Mouse (Mus musculus) megakaryocyte, embryonic 14.5 days (primary cell): ENCODE results near the gene Catsperd. TPM values are rescaled to one million over a fixed set of nuclear protein-coding genes. Genes with fewer than 3 reads are reported as not detected.

Source experiments
- H3K27me3 ChIP-seq: replicated peaks from 2 replicates; pipeline ENCODE3; 2012; ENCODE audit warnings: inconsistent platforms
- H3K36me3 ChIP-seq: replicated peaks from 2 replicates; pipeline ENCODE3; 2012; ENCODE audit warnings: low read length, inconsistent platforms, mixed read lengths
- H3K4me1 ChIP-seq: 2 replicates; pipeline ENCODE4 v1.6.1; 2012; ENCODE audit warnings: inconsistent platforms
- H3K4me3 ChIP-seq: replicated peaks from 2 replicates; pipeline ENCODE3; 2012; ENCODE audit warnings: moderate library complexity, mild to moderate bottlenecking, inconsistent platforms
- H3K9me3 ChIP-seq: 2 replicates; pipeline ENCODE4 v1.6.1; 2012; ENCODE audit warnings: inconsistent platforms
- FLI1 ChIP-seq: IDR thresholded peaks from 2 replicates; pipeline ENCODE4 v1.6.1; 2012; ENCODE audit warnings: low read length, inconsistent platforms, mixed read lengths
- GATA1 ChIP-seq: IDR thresholded peaks from 3 replicates; pipeline ENCODE4 v1.6.1; 2012; ENCODE audit warnings: mixed read lengths, low read length, inconsistent platforms, borderline replicate concordance
- polyA plus RNA-seq: library from polyadenylated mRNA; stranded (reverse); fragments of >175 nt; gene quantifications from 2 replicates; pipeline ENCODE4 v1.2.3, GENCODE M21; 2012; ENCODE audit warnings: low replicate concordance; ENCODE audit not compliant: insufficient read depth

Catsperd gene
- polyA plus RNA-seq = not detected in 2 replicates

GRCm38 (mm10) chr17:56627530-56628277 is at the start of gene Catsperd:
Gene Catsperd (plus strand): TSS chr17:56628143.
- H3K9me3 ChIP-seq = peaks cover 5% of the 10 kb centered on the region; the same call in 1 of the 2 replicates
- peaks cover 24% of the 10 kb centered on the region for H3K36me3 ChIP-seq
- H3K27me3 ChIP-seq = peaks cover 15% of the 10 kb centered on the region
- H3K4me1 ChIP-seq = peaks cover 38% of the 10 kb centered on the region
- TF ChIP-seq FLI1 (no peak), GATA1 (no peak)
- peak within 1 kb of the TSS; percentile 99 for H3K4me3 ChIP-seq

- Histone ChIP-seq H3K9me3 (no peaks in the 10 kb centered on the region), H3K4me3 (peak overlapping the region; percentile 99), H3K4me1 (peaks cover 72% of the 10 kb centered on the region), H3K36me3 (peaks cover 74% of the 10 kb centered on the region), H3K27me3 (no peaks in the 10 kb centered on the region)
- TF ChIP-seq GATA1 (no peak), FLI1 (no peak)
These were observed 44.9 kb upstream of the Catsperd start for GRCm38 (mm10) chr17:56583071-56583470.

GRCm38 (mm10) chr17:56583611-56584256 is 44.2 kb upstream of the Catsperd start:
- TF ChIP-seq FLI1 (no peak), GATA1 (no peak)
- Histone ChIP-seq H3K9me3 (no peaks in the 10 kb centered on the region), H3K4me3 (peak overlapping the region; percentile 99), H3K36me3 (peaks cover 74% of the 10 kb centered on the region), H3K4me1 (peaks cover 74% of the 10 kb centered on the region), H3K27me3 (no peaks in the 10 kb centered on the region)

- Histone ChIP-seq H3K4me3 (peak within 1 kb of the TSS; percentile 99), H3K36me3 (peaks cover 74% of the 10 kb centered on the region), H3K27me3 (no peaks in the 10 kb centered on the region), H3K4me1 (peaks cover 77% of the 10 kb centered on the region), H3K9me3 (no peaks in the 10 kb centered on the region)
- TF ChIP-seq GATA1 = no peak
- TF ChIP-seq FLI1 = no peak
These were observed 43.4 kb upstream of the Catsperd start, which contains the start of the genes Safb2 and Safb for GRCm38 (mm10) chr17:56584257-56585130. Gene Safb2 (minus strand): TSS chr17:56584585. Gene Safb (plus strand): TSS chr17:56584825.

GRCm38 (mm10) chr17:56585171-56585821 is 42.6 kb upstream of the Catsperd start:
- no peak for TF ChIP-seq GATA1
- no peak for TF ChIP-seq FLI1
- no peaks in the 10 kb centered on the region for H3K27me3 ChIP-seq
- H3K9me3 ChIP-seq = no peaks in the 10 kb centered on the region
- peak overlapping the region; percentile 99 for H3K4me3 ChIP-seq
- peaks cover 74% of the 10 kb centered on the region for H3K36me3 ChIP-seq
- peaks cover 77% of the 10 kb centered on the region for H3K4me1 ChIP-seq

- Histone ChIP-seq H3K36me3 (peaks cover 74% of the 10 kb centered on the region), H3K4me1 (peaks cover 77% of the 10 kb centered on the region), H3K4me3 (peak overlapping the region; percentile 12), H3K9me3 (no peaks in the 10 kb centered on the region), H3K27me3 (no peaks in the 10 kb centered on the region)
- TF ChIP-seq GATA1 (no peak), FLI1 (no peak)
These were observed 40.2 kb upstream of the Catsperd start for GRCm38 (mm10) chr17:56587773-56588172.

- H3K9me3 ChIP-seq = no peaks in the 10 kb centered on the region
- H3K27me3 ChIP-seq = no peaks in the 10 kb centered on the region
- peak overlapping the region; percentile 15 for H3K4me3 ChIP-seq
- peaks cover 79% of the 10 kb centered on the region for H3K4me1 ChIP-seq
- H3K36me3 ChIP-seq = peaks cover 78% of the 10 kb centered on the region
- TF ChIP-seq FLI1 (no peak), GATA1 (no peak)
These were observed 39.0 kb upstream of the Catsperd start for GRCm38 (mm10) chr17:56588921-56589320.

- Histone ChIP-seq H3K4me3 (no peak overlapping the region), H3K9me3 (no peaks in the 10 kb centered on the region), H3K36me3 (peaks cover 100% of the 10 kb centered on the region), H3K4me1 (peaks cover 64% of the 10 kb centered on the region), H3K27me3 (no peaks in the 10 kb centered on the region)
- TF ChIP-seq GATA1 = no peak
- TF ChIP-seq FLI1 = no peak
These were observed 35.4 kb upstream of the Catsperd start for GRCm38 (mm10) chr17:56592553-56592952.

GRCm38 (mm10) chr17:56593527-56594271 is 34.2 kb upstream of the Catsperd start:
- Histone ChIP-seq H3K27me3 (no peaks in the 10 kb centered on the region), H3K4me3 (peak overlapping the region; percentile 29), H3K36me3 (peaks cover 97% of the 10 kb centered on the region), H3K4me1 (peaks cover 52% of the 10 kb centered on the region), H3K9me3 (no peaks in the 10 kb centered on the region)
- TF ChIP-seq FLI1 (no peak), GATA1 (no peak)
